Mouse (Mus musculus): ENCODE results near the gene Crebzf.

Crebzf gene

DNA sequence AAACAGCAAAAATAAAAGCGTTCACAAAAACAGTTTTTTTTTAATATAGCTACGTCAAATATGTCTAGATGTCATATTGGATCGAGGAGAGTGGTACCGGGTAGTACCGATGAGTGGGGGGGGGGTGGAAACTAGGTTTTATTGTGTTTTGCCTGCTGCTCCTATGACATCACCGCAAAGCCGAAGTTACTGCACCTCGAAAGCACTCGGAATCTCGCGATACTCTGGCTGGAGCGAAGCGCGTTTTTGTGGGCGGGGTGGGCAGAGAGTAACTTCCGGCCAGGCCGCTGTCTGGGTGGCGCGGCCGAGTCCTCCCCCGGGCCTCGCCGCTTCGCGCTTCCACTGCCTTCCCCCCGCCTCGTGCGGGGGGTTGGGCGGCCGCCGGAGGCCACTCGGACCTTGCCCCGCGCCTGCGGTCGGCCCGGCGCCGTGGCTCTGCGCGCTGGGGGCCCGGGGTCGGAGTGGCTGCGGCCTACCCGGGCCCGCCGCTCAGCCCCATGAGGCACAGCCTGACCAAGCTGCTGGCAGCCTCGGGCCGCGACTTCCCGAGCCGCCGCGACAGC lies at the start of gene Crebzf:
TSS of gene Crebzf (plus strand) at position 212 of the 563 bp plus-strand sequence.
- peak; percentile 97 for DNase-seq (ENCODE audit: extremely low spot score)

DNA sequence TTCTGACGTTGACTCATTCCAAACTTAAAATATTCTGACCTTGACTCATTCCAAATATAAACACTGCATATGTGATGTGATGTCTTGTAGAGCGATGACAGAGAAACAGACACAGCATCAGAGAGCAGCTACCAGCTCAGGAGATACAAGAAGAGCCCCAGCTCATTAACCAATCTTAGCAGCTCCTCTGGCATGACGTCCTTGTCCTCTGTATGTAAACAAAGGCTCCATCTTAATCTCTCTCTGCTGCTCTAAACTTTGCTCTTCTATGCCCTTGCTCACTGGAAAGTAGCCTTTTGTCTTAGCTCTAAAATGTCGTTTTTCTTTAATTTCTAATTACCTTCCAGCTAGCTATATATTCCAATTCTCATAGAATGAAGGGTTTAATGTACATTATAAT lies 47.5 kb upstream of the Crebzf start:
- DNase-seq (ENCODE audit: extremely low spot score): no peak

DNA sequence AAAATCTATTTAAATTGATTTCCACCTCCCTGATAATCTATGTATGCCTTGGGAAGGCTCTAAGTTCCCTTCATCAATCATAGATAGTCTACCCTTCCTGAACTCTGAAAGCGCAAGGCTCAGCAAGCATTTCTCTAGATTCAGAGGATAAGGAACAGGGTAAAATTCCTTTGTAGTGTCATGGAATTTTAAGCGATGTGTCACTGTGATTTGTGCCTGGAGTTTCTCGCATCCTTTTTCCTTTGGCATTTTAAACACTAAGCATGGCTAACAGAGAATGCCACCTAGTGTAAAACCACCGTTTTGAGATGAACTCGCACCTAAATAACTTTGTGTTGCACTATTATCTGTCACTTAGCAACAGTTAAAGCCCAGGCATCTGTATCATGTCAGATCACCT lies 46.6 kb upstream of the Crebzf start:
- DNase-seq (ENCODE audit: extremely low spot score): no peak

DNA sequence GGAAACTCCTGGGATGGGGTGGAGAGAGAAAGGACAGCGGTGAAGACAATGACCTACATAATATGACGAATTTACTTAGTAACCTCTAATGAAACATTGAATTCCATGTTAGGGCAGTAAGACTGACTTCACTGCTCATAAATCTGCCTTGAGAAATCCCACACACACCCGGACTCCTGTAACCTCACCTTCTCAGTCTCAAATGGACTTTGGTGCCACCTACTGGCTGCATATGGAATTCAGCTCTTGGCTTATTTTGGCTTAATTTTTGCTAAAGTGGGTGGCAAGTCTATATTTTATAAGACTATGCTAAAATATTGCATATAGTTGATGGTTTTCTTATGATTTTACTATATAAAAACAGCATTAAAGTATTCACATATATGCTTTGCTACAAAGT lies 32.6 kb upstream of the Crebzf start:
- peak; percentile 62 for DNase-seq (ENCODE audit: extremely low spot score)

DNA sequence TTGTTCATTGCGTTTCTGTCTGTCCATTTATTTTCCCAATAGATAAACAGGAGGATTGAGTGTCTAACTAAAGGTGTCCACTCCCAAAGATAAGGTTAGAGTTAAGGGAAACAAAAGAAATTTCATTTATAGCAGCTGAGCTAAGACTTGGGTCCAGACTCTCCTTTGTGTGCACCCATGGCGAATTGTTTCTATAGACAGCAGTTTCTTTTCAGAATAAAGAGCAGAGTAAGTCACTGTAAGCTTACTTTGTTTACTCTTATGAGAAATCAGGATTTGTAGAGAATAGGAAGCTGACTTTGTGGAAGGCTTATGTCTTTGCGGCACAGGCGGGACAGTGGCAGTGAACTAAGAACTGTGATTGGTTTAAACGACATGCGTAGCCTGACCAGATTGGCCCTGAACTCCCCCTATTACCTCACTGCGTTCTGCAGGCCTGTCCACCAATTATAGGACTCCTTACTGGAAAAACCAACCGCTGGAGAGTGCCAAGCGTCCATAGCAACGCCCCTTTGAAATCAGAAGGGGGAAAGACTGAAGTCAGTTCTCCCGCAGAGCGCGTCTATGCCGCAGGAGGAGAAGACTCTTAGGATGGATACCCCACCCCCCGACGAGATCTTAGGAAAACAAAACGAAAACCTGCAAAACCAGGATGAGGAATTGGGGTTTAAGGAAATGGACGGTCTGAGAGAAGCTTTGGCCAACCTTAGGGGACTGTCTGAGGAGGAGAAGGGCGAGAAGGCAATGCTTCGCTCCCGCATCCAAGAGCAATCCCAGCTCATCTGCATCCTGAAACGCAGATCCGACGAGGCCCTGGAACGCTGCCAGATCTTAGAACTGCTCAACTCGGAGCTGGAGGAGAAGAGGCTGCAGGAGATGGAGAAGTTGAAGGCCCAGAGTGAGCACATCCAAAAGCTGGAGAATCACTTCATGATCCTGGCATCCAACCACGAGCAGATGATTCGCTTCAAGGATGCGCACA lies 16.2 kb upstream of the Crebzf start, which contains the start of gene Ccdc89:
TSS of gene Ccdc89 (plus strand) at position 558 of the 982 bp plus-strand sequence.
- peak; percentile 75 for DNase-seq (ENCODE audit: extremely low spot score)

DNA sequence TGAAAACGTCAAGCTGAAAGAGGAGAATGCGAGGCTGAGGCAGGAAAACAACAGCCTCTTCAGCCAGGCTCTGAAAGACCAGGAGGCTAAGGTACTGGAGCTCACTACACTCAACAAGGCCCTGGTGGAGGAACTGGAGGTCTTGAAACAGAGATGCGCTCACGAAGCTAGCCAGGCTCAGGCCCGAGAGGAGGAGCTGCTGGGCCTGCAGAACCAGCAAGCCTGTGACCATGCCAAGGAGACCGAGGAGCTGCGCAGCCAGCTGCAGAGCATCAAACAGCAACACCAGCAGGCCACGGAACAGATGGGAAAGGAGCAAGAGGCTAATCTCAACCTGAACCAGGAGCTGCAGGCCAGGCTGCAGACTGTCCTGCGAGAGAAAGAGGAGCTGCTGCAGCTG lies 15.5 kb upstream of the Crebzf start:
- no peak for DNase-seq (ENCODE audit: extremely low spot score)

DNA sequence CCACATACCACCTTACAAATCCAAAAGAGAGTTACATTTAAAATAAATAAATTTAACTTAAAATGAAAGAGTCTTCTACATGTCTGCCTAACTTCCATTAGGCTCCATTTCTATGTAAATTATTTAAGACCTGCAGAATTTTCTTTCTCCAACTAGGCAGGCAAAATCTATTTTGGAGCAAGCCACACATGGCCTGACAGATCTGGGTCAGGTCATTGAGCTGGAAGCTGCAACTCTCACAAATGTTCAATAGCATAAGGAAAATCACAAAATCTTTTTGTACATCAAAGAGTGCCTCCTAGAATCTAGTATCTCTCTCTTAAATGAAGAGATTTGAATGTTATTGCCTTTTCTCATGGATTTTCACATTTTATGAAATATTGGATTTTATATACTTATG lies 10.3 kb upstream of the Crebzf start:
- no peak for DNase-seq (ENCODE audit: extremely low spot score)

DNA sequence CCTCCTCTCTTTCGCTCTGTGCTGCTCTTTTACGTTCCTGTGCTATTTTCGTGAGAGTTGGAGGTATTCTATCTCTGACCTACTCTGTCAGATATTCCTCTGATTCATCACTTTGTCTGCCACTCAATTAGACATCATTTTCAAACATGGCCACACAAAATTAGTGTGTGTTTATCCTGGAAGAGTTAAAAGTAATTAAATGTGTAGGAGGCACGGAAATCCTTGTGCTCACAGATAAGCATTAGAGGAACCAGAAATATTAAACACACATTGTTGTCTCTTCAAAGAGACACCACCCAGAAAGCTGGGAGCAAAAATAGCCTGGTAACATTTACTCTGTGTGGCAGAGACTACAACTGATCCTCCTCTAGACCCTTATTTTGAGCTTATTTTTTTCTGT lies 2.5 kb upstream of the Crebzf start:
- DNase-seq (ENCODE audit: extremely low spot score): no peak

DNA sequence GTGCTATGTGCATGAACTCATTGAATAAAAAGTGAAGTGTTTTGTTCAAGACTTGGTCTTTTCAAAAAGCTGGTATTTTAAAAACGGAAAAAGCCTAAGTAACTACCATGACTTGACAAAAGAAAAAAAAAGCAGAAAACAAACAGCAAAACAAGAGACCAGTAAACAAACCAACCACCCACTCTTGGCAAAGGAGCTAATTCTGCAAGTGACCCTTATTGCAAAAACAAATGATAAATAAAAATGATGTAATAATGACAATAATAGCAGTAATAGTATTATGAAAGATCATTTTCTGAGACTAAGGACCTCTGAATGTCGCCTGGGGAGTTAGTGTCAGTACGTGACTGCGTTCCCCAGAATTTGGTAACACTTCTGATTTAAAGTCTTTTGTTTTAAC lies 459 bp upstream of the Crebzf start:
- DNase-seq (ENCODE audit: extremely low spot score): peak; percentile 15

DNA sequence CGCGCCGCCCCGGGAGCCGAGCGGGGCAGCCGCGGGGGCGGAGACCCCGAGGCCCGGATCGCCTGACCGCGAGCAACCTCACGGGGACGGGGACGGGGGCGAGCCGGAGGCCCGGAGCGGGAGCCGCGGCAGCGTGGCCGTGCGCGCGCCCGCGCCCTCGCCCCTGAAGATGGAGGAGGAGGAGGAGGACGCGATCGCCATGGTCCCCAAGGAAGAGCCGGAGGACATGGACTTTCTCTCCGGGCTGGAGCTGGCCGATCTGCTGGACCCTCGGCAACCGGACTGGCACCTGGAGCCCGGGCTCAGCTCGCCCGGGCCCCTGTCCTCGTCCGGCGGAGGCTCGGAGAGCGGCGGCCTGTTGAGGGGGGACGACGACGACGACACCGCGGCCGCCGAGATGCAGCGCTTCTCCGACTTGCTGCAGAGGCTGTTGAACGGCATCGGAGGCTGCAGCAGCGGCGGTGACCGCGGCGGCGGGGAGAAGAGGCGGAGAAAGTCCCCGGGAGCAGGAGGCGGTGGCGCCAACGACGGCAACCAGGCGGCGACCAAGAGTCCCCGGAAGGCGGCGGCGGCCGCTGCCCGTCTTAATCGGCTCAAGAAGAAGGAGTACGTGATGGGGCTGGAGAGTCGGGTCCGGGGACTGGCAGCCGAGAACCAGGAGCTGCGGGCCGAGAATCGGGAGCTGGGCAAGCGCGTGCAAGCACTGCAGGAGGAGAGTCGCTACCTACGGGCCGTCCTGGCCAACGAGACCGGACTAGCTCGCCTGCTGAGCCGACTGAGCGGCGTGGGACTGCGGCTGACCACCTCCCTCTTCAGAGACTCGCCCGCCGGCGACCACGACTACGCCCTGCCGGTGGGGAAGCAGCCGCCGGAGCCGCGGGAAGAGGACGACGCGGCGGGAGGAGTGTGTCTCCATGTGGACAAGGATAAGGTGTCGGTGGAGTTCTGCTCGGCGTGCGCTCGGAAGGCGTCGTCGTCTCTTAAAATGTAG lies 867 bp downstream of the Crebzf start:
- DNase-seq (ENCODE audit: extremely low spot score): peak; percentile 80

DNA sequence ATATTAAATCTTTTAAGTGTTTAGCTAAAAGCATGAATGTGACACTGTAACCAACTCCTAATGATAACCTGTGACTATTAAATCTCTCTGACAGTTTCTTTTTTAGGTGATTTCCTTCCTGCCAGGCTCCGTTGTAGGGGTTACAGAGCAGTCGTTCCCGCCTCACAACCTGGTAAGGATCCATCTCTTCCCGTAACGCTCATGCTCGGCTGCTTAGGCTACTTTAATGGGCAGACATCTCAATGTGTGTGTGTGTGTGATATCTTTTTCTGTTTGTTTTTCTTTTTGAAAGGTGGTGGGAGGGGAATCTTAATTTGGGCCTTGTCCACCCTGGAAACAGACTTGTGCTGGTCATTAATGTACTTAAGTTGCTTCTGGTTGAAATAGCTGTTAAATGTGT lies 1.7 kb downstream of the Crebzf start:
- DNase-seq (ENCODE audit: extremely low spot score): peak; percentile 19

DNA sequence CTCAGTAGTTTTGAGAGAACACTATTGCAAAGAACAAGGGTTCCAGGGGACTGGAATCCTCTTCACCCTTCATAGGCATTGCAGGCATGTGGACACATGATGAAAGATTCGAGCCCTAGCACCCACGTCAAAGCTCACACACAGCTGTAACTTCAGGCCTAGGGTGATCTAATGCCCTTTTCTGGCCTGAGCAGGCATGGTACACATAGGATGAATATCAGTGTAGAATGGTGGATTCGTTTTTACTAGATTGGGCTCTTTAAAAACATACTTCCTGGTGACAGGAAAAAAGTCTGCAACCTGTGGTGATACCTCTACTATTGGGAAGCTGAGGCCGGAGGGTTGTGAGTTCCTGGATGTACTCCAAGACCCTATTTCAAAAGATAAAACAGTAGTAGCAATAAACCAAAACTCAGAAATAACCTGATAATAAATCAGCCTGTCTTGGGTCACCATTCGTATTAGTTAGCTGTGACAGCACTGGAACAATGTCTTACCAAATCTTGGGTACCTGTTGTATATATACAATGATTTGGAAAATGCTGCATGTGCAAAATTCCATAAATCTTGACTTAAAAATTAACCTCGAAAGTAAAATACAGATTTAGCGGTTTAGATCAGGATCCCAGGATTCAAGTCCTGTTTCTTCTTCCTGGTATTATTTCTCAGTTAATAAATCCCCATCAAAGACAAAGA lies 13.8 kb downstream of the Crebzf start:
- DNase-seq (ENCODE audit: extremely low spot score): no peak

DNA sequence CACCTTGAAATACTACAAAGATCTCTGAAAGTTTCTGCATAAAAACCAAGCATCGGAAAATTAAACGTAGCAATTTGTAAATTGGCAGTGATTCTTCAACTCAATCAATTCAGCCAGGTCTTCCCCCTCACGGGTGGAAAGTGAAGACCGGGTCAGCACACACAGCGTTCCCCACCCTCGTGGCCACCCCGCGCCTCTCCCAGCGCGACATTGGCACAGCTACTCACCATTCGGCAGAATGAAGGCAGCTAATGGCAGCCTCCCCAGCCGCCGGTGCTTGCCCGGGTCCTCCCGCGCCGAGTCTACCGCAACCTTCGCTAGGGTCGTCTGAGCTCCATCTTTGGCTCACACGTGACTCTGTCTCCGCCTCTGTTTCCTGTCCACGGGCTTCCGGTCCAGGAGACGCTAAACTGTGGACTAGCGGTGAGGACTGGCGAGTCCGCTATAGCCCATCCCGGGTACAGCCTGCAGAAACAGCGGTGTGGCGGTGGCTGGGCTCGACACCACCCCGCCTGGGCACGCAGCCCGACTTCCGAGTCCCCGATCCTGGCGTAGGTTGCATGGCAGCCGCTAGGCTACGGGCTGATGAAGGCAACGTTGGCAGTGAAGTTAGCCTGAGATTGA lies 14.4 kb downstream of the Crebzf start, which contains the start of gene Tmem126a:
TSS of gene Tmem126a (minus strand) at position 385 of the 624 bp plus-strand sequence.
- peak; percentile 87 for DNase-seq (ENCODE audit: extremely low spot score)

DNA sequence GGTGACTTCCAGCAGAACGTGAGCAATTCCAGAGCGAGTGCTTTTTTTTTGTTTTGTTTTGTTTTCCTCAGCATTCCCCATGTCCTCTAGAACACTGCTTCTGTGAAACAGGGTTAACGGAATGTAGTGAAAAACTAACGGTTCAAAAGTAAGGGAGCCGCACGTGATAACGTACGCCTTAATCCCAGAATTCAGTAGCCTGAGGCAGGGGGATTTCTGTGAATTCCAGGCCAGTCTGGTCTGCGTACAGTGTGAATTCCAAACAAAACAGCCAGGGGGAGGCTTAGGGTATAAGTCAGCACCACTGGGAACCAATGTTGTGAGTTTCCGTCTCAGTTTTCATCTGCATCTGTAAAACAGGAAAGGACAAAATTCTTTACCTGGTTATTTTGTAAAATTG lies 15.0 kb downstream of the Crebzf start:
- no peak for DNase-seq (ENCODE audit: extremely low spot score)

DNA sequence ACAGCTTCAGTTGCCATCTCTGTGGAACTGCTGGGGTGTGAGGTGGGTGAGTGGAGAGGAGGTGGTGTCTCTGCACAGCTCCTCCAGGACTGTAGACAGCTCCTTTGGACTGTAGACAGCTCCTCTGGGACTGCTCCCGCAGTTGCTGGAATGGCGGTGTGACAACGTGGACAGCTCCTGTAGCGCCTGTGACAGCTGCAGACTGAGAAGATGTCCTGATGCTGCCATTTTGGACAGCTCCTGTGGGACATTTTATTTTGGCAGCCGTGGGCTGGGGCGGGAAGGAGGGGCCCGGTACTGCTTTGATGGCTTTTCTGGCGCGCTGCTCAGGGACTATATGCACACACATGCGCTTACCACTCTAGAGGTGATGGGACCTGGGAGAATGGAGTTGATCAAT lies 17.8 kb downstream of the Crebzf start:
- DNase-seq (ENCODE audit: extremely low spot score): no peak

DNA sequence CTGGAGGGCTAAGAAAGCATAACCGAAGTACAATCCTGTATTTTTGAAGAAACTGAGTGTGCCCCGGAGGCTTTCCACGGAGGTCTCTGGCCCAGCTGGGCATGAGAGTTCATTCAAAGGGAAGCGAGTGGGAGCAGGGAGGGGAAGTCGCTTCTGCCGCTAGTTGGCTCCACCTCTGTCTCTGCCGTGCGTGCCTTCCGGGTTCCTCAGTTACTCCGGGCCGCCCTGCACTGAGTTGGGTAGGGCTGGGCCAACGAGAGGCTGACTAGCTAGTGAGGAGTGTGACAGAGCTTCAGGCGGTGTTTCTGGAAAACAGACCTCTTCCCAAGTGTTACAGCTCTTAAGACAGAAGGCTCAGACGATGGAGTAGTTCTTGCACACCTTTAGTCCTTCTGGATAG lies 18.4 kb downstream of the Crebzf start:
- no peak for DNase-seq (ENCODE audit: extremely low spot score)

DNA sequence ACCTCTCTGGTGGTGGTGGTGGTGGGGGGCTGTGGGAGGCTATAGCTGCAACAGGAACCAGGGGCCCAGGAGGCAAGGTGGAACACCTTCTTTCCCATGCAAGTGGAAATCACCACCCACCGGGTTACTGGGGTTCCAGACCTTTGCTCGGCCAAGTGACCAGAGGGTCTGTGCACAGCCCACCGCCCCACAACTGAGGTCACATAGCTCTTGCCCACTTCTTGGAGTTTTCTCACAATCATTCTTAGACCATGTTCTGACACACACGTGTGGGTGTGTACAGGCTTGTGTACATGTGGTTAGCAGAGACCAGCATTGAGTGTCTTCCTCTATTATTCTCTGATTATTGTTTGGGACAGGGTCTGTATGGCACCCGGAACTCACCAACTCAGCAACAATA lies 18.9 kb downstream of the Crebzf start:
- DNase-seq (ENCODE audit: extremely low spot score): no peak

DNA sequence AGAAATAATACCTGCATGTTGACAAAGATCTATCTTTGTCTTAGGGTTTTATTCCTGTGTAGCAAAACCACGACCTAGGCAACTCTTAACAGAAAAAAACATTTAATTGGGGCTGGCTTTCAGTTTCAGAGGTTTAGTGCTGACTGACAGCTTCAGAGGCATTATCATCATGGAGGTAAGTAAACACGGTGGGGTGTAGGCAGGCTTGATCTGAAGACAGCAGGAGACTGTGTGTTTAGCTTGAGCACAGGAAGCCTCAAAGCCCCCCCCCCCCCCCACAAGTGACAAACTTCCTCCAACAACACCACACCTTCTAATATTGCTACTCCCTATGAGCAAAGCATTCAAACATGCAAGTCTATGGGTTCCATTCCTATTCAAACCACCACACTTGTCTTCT lies 31.0 kb downstream of the Crebzf start:
- DNase-seq (ENCODE audit: extremely low spot score): no peak

DNA sequence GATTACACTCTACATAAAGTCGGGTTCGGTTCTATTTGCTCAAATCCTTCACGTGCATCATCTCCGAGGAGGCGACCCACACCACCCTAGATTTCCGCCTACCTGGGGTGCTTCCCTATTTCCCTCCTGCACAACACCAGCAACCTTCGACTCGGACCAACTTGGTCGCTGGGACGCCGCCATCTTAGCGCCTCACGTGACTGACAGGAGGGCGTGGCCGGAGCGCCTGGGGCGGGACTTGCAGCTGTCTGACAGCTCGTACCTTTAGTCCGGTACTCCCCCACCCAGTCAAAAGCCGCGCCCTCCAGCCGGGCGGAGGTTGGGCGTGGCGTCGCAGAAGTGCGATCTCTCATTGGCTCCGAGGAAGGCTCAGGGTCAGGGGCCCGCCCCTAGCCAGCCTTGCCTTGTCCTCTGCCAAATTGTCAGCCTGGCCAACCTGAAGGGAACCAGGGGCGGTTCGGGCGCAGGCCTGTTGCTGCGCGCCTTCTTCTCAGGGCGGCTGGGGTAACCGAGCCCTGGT lies 33.3 kb downstream of the Crebzf start, which contains the start of gene Tmem126b:
TSS of gene Tmem126b (minus strand) at position 209 of the 520 bp plus-strand sequence.
- peak; percentile 97 for DNase-seq (ENCODE audit: extremely low spot score)

All from embryo, embryonic 9.5 days (tissue).